Mouse (Mus musculus) forebrain, embryonic 10.5 days (tissue): ENCODE results near the gene Rps3. TPM values are rescaled to one million over a fixed set of nuclear protein-coding genes. Genes with fewer than 3 reads are reported as not detected.

ENCODE experiments used
- DNase-seq: peaks from one replicate; pipeline ENCODE4 v3.0.0-alpha.2; 2017; ENCODE audit warnings: low spot score; ENCODE audit errors: extremely low spot score
- H3K27ac ChIP-seq: fragments of 300-500 bp; sonication (generic); 2 replicates; pipeline ENCODE4 v1.5.1; 2016; ENCODE audit warnings: mild to moderate bottlenecking
- H3K27me3 ChIP-seq: fragments of 300-500 bp; sonication (generic); 2 replicates; pipeline ENCODE4 v1.6.1; 2016; ENCODE audit warnings: mild to moderate bottlenecking; ENCODE audit not compliant: poor library complexity, severe bottlenecking
- H3K36me3 ChIP-seq: fragments of 300-500 bp; sonication (generic); replicated peaks from 2 replicates; pipeline ENCODE4 v1.6.1; 2016; ENCODE audit warnings: mild to moderate bottlenecking, moderate library complexity
- H3K4me1 ChIP-seq: fragments of 300-500 bp; sonication (generic); 2 replicates; pipeline ENCODE4 v1.6.1; 2016
- H3K4me3 ChIP-seq: fragments of 300-500 bp; sonication (generic); 2 replicates; pipeline ENCODE4 v1.5.1; 2016; ENCODE audit warnings: mild to moderate bottlenecking, moderate library complexity
- H3K9me3 ChIP-seq: fragments of 300-500 bp; sonication (generic); 2 replicates; pipeline ENCODE4 v1.6.1; 2016; ENCODE audit warnings: mild to moderate bottlenecking, moderate library complexity
- WGBS: fragments of 180-500 bp; shearing (Covaris S2); methylation state at CpG from one replicate; pipeline ENCODE4 v1.1.7; 2016; 5-methylcytosine and 5-hydroxymethylcytosine counted together
- polyA plus RNA-seq: library from polyadenylated mRNA; unstranded; fragments of >200 nt; fragmentation: Nextera tagmentation; extraction: Ambion mirVana; gene quantifications from 2 replicates; pipeline ENCODE4 v1.2.1, GENCODE M21; 2016

Rps3 gene
- polyA plus RNA-seq, 1 experiment from 2014 or later = 762 TPM

DNA sequence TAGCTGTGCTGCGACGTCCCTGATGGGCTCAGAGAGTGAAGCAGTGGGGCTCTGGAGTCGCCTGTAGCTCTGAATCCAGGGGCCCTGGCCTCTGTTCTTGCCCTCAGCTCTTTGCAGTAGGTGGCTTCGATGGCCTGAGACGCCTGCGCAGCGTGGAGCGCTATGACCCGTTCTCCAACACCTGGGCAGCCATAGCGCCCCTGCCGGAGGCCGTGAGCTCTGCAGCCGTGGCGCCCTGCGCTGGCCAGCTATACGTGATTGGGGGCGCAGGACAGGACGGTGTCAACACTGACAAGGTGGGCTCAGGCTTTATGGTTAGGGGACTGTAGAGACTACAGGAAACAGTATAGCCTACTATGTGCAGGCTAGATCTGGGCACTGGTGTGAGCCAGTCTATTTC lies 12.0 kb downstream of the Rps3 start:
- Histone ChIP-seq H3K4me1 (peaks cover 41% of the 10 kb centered on the region), H3K4me3 (no peak overlapping the region), H3K9me3 (no peaks in the 10 kb centered on the region), H3K36me3 (peaks cover 60% of the 10 kb centered on the region), H3K27me3 (peaks cover 48% of the 10 kb centered on the region), H3K27ac (no peak overlapping the region)
- WGBS = 63% methylated on average over 18 of the region's 18 CpGs
- no peak for DNase-seq

DNA sequence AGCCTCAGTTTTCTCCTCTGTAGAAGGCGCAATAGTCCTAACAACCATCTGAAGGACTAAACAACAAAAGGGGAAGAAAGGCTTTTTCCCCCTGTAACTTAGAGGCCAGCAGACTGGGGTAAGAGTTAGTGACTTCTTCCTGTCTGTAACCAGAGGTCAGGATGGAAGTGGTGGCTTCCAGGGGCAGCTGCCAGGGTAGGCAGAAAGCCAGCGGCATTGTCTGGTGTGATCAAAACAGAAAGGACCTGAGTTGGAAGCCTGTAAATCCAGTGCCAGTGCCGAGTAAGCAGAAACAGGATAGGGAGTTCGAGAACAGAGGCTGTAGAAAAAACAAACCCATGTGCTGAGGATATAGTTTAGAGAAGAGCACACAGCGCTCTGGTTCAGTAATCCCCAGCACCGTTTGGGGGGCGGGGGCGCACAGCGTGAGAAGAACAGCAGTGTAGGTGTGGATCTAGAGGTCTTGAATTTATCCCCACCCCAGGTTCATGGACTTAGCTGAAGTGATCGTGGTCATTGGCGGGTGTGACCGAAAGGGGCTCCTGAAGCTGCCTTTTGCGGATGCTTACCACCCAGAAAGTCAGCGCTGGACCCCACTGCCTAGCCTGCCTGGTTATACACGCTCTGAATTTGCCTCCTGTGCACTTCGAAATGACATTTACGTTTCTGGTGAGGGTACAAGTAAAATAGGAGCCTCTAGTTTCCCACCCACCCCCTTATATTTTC lies 13.7 kb downstream of the Rps3 start:
- peaks cover 54% of the 10 kb centered on the region for H3K27me3 ChIP-seq
- no peak for DNase-seq
- no peak overlapping the region for H3K4me3 ChIP-seq
- H3K36me3 ChIP-seq = peaks cover 43% of the 10 kb centered on the region
- no peak overlapping the region for H3K27ac ChIP-seq
- H3K4me1 ChIP-seq = peaks cover 50% of the 10 kb centered on the region
- 83% methylated on average over 17 of the region's 17 CpGs for WGBS
- H3K9me3 ChIP-seq = no peaks in the 10 kb centered on the region

DNA sequence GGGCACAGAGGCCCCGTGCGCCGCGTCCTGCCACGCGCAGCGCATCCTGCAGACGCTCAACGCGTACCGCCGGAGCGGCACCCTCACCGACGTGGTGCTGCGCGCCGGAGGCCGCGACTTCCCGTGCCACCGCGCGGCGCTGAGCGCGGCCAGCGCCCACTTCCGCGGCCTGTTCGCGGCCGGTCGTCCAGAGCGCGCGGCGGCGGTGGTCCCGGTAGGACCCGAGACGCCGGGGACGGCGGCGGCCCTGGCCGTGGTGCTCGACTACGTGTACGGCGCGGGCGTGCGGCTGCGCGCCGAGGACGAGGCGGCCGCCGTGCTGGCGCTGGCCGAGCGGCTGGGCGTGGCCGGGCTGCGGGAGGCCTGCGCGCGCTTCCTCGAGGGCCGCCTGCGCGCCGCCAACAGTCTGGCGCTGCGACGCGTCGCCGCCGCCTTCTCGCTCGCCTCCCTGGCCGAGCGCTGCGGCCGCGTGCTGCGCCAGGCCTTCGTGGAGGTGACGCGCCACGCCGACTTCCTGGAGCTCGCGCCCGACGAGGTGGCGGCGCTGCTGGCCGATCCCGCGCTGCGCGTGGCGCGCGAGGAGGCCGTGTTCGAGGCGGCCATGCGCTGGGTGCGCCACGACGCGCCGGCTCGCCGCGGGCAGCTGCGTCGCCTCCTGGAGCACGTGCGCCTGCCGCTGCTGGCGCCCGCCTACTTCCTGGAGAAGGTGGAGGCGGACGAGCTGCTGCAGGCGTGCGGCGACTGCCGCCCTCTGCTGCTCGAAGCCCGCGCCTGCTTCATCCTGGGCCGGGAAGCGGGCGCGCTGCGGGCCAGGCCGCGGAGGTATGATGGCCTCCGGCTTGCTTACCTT lies 15.0 kb downstream of the Rps3 start:
- H3K9me3 ChIP-seq = no peaks in the 10 kb centered on the region
- peaks cover 54% of the 10 kb centered on the region for H3K27me3 ChIP-seq
- peaks cover 29% of the 10 kb centered on the region for H3K36me3 ChIP-seq
- peak overlapping the region; percentile 87 for H3K27ac ChIP-seq
- WGBS = 2% methylated on average over 134 of the region's 145 CpGs
- peaks cover 38% of the 10 kb centered on the region for H3K4me1 ChIP-seq
- peak overlapping the region; percentile 58 for H3K4me3 ChIP-seq
- peak; percentile 68 for DNase-seq

DNA sequence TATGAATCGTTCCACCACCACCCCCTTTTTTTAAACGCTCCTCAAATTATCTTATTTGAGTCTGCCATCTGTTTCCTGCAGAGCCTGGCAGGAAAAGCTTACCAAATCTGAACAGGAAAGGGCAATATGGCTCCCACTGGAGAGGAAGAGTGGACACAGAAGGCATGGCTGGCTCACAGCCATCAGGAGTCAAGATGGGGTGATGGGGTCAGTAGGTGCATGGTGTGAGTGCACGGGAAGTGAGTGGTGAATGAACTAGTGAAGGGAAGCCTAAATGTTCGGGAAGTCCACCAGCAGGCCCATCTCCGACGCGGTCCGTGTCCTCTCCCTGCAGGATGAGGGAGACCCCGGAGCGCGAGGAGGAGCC lies 15.6 kb downstream of the Rps3 start:
- 30% methylated on average over 11 of the region's 11 CpGs for WGBS
- Histone ChIP-seq H3K9me3 (no peaks in the 10 kb centered on the region), H3K27ac (peak overlapping the region; percentile 87), H3K4me3 (peak overlapping the region; percentile 58), H3K27me3 (peaks cover 54% of the 10 kb centered on the region), H3K36me3 (peaks cover 23% of the 10 kb centered on the region), H3K4me1 (peaks cover 38% of the 10 kb centered on the region)
- DNase-seq = no peak

DNA sequence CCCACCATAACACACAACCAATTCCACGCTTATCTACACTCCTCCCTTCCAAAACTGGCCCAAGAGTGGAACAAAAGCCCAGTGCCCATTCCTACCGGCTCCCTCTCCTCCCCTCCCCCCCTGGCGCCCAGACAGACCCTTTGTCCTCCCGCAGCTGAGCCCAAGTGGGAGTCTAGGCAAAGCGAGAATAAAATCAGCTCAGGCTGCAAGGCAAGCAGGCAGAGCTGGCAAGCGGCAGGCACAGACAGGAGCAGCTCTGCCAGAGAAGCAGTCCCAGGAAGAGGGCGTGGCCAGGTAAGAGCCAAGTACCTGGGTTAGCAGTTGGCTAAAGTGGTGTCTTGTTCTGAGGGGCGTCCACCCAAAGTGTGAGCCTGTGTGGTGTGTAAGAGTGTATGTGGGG lies 17.7 kb downstream of the Rps3 start, which contains the start of gene Klhl35:
Gene Klhl35, plus strand, starts transcription at position 194 of the 400 bp plus-strand sequence.
- Histone ChIP-seq H3K4me3 (0 out of 2 replicates have a peak within 1 kb of the TSS, but pooled peaks have one; percentile 3), H3K9me3 (no peaks in the 10 kb centered on the region), H3K27me3 (peaks cover 48% of the 10 kb centered on the region), H3K27ac (peak within 1 kb of the TSS; percentile 54), H3K36me3 (peaks cover 6% of the 10 kb centered on the region), H3K4me1 (peaks cover 38% of the 10 kb centered on the region)
- DNase-seq = no peak
- 19% methylated on average over 8 of the region's 8 CpGs for WGBS

DNA sequence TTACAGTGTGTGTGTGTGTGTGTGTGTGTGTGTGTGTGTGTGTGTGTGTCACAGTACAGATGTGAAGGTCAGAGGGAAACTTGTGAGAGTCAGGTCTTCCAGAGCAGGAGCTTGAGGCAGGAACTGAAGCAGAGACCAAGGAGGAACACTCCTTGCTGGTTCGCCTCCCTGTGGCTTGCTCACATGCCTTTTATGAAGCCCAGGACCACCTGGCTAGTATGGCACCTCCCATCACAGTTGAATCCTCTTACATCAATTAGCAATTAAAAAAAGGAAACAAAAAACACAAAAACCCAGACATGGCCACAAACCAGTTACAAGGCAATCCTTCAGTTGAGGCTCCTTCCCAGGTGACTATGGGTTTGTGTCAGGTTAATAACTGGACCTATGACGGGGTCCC lies 20.4 kb downstream of the Rps3 start:
- H3K27me3 ChIP-seq = peaks cover 21% of the 10 kb centered on the region
- DNase-seq = no peak
- H3K27ac ChIP-seq = no peak overlapping the region
- no peaks in the 10 kb centered on the region for H3K9me3 ChIP-seq
- 74% methylated on average over 2 of the region's 2 CpGs for WGBS
- peaks cover 20% of the 10 kb centered on the region for H3K36me3 ChIP-seq
- no peak overlapping the region for H3K4me3 ChIP-seq
- peaks cover 24% of the 10 kb centered on the region for H3K4me1 ChIP-seq

DNA sequence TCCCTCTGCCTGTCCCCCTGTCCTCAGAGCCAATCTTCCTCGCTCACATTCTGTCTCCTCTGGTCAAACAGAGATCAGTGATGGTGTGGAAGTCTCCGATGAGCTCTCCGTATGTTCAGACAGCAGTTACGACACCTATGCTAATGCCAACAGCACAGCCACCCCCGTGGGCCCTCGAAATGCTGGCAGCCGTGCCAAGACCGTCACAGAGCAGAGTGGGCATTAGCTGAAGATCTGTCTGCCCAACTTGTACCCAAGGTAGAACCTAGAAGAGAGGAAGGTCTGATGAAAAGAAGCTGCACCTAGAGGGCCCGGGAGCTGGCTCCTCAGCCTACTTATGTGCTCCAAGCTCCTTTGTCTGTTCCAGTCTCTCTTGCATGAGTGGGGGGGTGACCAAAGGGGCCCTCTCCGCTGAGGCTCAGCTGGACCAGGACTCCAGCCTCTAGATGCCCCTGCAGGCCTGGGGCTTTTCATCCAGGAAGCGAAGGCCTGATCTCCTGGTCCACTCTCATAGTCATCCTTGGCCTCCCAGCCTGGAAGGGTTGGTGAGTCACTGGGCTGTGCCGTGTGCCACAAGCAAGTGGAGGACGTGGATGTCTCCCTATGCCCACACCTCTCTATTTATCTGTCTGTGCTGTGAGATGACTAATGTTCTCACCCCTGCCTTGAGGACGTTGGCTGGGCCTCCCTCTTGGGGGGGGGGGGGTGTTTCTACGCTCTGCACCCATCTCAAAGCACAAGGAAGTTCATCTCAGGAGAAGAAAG lies 23.5 kb downstream of the Rps3 start:
- no peak overlapping the region for H3K4me3 ChIP-seq
- no peaks in the 10 kb centered on the region for H3K27me3 ChIP-seq
- 93% methylated on average over 15 of the region's 15 CpGs for WGBS
- H3K4me1 ChIP-seq = 0 out of 2 replicates have a peak, but pooled peaks cover 3% of the 10 kb centered on the region
- no peaks in the 10 kb centered on the region for H3K9me3 ChIP-seq
- no peak overlapping the region for H3K27ac ChIP-seq
- H3K36me3 ChIP-seq = peaks cover 22% of the 10 kb centered on the region
- no peak for DNase-seq

DNA sequence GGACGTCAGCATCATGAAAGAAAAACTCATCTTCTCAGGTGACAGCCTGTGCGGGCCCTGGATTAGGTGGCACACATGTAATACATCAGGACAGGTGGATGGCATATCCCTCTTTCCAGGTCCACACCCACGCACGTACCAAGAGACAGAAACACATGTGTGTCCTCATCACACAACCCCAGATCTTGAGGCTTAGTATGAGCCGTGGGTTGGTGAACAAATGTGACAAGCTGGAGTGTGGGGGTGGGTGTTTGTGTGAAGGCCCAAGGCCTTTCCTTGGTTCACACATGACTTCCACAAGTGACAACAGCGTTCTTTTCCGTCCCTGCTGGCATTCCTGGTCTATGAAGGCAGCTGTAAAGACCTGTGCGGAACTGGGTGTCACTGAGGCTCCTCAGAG lies 24.7 kb downstream of the Rps3 start:
- Histone ChIP-seq H3K36me3 (peaks cover 22% of the 10 kb centered on the region), H3K27me3 (no peaks in the 10 kb centered on the region), H3K27ac (0 out of 2 replicates have a peak overlapping the region, but pooled peaks have one; percentile 3), H3K4me1 (0 out of 2 replicates have a peak, but pooled peaks cover 3% of the 10 kb centered on the region), H3K9me3 (no peaks in the 10 kb centered on the region), H3K4me3 (no peak overlapping the region)
- WGBS = 90% methylated on average over 8 of the region's 8 CpGs
- no peak for DNase-seq

DNA sequence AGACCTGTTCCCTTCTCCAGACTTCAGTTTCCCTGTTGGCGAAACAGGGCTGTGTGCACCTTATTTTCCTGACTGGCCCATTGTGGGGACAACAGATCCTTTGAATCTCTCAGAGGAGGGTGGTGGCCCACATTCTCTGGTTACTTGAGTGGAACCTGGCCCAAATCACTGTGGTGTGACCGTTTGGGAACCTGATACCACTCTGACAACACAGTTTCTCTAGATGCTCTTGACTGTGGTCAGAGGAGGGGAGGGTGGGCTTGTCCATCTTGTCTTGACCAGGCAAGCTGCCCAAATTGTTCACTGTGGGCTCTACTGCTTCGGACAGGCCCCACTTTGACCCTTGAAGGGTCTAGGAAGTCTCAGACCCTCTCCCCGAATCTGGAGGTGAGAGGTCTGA lies 29.5 kb downstream of the Rps3 start:
- no peak overlapping the region for H3K4me3 ChIP-seq
- 82% methylated on average over 4 of the region's 4 CpGs for WGBS
- H3K27me3 ChIP-seq = no peaks in the 10 kb centered on the region
- H3K4me1 ChIP-seq = peaks cover 20% of the 10 kb centered on the region
- H3K36me3 ChIP-seq = 0 out of 2 replicates have a peak, but pooled peaks cover 6% of the 10 kb centered on the region
- no peak overlapping the region for H3K27ac ChIP-seq
- no peak for DNase-seq
- no peaks in the 10 kb centered on the region for H3K9me3 ChIP-seq

DNA sequence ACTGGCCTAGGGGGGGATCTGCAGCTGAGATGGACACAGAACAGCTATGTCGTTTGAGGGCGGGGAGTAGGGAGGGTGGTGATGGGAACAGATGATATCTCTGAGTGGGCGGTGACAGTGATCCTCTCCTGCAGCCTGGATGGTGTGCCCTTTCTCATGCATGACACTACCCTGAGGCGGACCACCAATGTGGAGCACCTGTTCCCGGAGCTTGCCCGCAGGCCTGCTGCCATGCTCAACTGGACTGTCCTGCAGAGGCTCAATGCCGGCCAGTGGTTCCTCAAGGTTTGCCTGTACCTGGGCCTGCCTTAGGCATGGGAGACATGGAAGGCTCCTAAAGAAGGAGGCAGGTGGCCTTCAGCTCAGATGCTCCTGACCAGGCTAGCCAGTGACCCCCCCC lies 30.7 kb downstream of the Rps3 start:
- H3K36me3 ChIP-seq = 0 out of 2 replicates have a peak, but pooled peaks cover 3% of the 10 kb centered on the region
- no peak overlapping the region for H3K4me3 ChIP-seq
- H3K9me3 ChIP-seq = no peaks in the 10 kb centered on the region
- H3K4me1 ChIP-seq = peaks cover 32% of the 10 kb centered on the region
- DNase-seq = no peak
- WGBS = 86% methylated on average over 7 of the region's 7 CpGs
- no peaks in the 10 kb centered on the region for H3K27me3 ChIP-seq
- no peak overlapping the region for H3K27ac ChIP-seq

DNA sequence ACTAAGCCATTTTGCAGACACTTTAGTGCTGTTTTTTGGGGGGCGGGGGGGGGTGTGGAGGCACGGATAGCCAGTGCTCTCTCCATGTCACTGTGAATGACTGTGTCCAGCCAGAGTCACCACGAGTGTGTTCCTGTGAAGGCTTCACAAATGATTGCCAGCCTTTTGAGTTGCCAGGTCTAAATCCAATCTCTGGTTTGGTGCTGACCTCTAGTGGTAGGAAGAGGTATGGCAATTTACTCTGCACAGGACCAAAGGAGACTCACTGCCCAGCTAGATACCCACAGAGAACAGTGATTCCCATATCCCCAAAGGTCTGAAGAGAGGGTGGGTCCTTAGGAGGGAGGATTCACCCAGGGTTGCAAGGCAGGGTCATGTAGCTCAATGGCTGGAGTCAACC lies 32.8 kb downstream of the Rps3 start:
- WGBS = 1% methylated on average over 3 of the region's 3 CpGs
- DNase-seq = peak; percentile 72
- H3K36me3 ChIP-seq = no peaks in the 10 kb centered on the region
- no peaks in the 10 kb centered on the region for H3K27me3 ChIP-seq
- H3K9me3 ChIP-seq = no peaks in the 10 kb centered on the region
- H3K4me1 ChIP-seq = peaks cover 43% of the 10 kb centered on the region
- no peak overlapping the region for H3K4me3 ChIP-seq
- H3K27ac ChIP-seq = no peak overlapping the region

DNA sequence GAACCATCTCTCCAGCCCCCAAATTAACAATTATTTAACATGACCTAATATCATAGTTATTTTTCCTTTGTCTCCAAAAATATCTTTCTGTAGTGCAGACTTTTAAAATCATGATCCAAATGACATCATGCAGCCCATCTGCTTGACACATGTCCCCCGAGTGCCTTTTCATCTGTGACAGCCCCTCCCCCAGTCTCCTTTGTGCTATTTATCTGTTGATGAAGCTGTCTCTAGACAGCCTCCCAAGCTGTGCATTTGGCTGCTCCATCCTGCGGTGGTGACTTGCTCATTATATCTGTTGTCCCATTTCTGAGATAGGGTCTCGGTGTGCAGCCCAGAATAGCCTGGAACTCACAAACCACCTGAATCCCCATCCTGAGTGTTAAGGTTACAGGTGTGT lies 33.8 kb downstream of the Rps3 start:
- no peak overlapping the region for H3K4me3 ChIP-seq
- no peaks in the 10 kb centered on the region for H3K36me3 ChIP-seq
- DNase-seq = no peak
- H3K27ac ChIP-seq = no peak overlapping the region
- H3K27me3 ChIP-seq = no peaks in the 10 kb centered on the region
- peaks cover 45% of the 10 kb centered on the region for H3K4me1 ChIP-seq
- H3K9me3 ChIP-seq = no peaks in the 10 kb centered on the region
- WGBS = 59% methylated on average over 3 of the region's 3 CpGs
